Mouse (Mus musculus) liver, postnatal 0 days (tissue): ENCODE data around the gene Emc10. TPM values are rescaled to one million over a fixed set of nuclear protein-coding genes. Genes with fewer than 3 reads are reported as not detected.

ENCODE experiments used
- ATAC-seq: fragments of 200-750 bp; cut with Nextera tagmentation; 2 replicates; pipeline ENCODE4 v1.8.0; 2017; ENCODE audit warnings: mild to moderate bottlenecking, moderate library complexity
- DNase-seq: peaks from one replicate; pipeline ENCODE4 v3.0.0-alpha.2; 2016
- H3K27ac ChIP-seq: fragments of 300-500 bp; sonication (generic); 2 replicates; pipeline ENCODE4 v1.5.1; 2014; ENCODE audit warnings: antibody characterized with exemption, moderate library complexity, mild to moderate bottlenecking, low read depth
- H3K27me3 ChIP-seq: fragments of 300-500 bp; sonication (generic); 2 replicates; pipeline ENCODE4 v1.6.1; 2014; ENCODE audit warnings: low read length, control low read depth, mixed read lengths; ENCODE audit not compliant: insufficient read depth
- H3K36me3 ChIP-seq: fragments of 300-500 bp; sonication (generic); replicated peaks from 2 replicates; pipeline ENCODE4 v1.6.1; 2014; ENCODE audit warnings: mild to moderate bottlenecking, control low read depth, low read length, moderate library complexity, mixed read lengths; ENCODE audit not compliant: insufficient read depth
- H3K4me1 ChIP-seq: fragments of 300-500 bp; sonication (generic); 2 replicates; pipeline ENCODE4 v1.6.1; 2014; ENCODE audit warnings: antibody characterized with exemption, mild to moderate bottlenecking, control low read depth; ENCODE audit not compliant: insufficient read depth
- H3K4me2 ChIP-seq: fragments of 300-500 bp; sonication (generic); 2 replicates; pipeline ENCODE4 v1.6.1; 2014; ENCODE audit warnings: low read depth, mild to moderate bottlenecking, low read length, moderate library complexity, mixed read lengths
- H3K4me3 ChIP-seq: fragments of 300-500 bp; sonication (generic); 2 replicates; pipeline ENCODE4 v1.5.1; 2014; ENCODE audit warnings: low read depth, low read length
- H3K9ac ChIP-seq: fragments of 300-500 bp; sonication (generic); replicated peaks from 2 replicates; pipeline ENCODE4 v1.6.1; 2014; ENCODE audit warnings: mild to moderate bottlenecking, moderate library complexity
- H3K9me3 ChIP-seq: fragments of 300-500 bp; sonication (generic); 2 replicates; pipeline ENCODE4 v1.6.1; 2016; ENCODE audit warnings: mild to moderate bottlenecking, control low read depth, low read length, mixed read lengths
- CTCF ChIP-seq: sonication (generic); IDR thresholded peaks from 2 replicates; pipeline ENCODE4 v1.5.1; 2016; ENCODE audit warnings: antibody characterized with exemption, low read depth
- EP300 ChIP-seq: IDR thresholded peaks from 2 replicates; pipeline ENCODE4 v1.6.1; 2016; ENCODE audit warnings: antibody characterized with exemption, low read depth, mild to moderate bottlenecking
- WGBS: fragments of 180-500 bp; shearing (Covaris S2); extraction: QIAGEN DNeasy Blood & Tissue Kit; methylation state at CpG from one replicate; pipeline ENCODE4 v1.1.7; 2014; ENCODE audit not compliant: insufficient replicate concordance; 5-methylcytosine and 5-hydroxymethylcytosine counted together
- polyA plus RNA-seq: library from polyadenylated mRNA; unstranded; fragments of >200 nt; fragmentation: Nextera tagmentation; extraction: Ambion mirVana; gene quantifications from 2 replicates; pipeline ENCODE4 v1.2.1, GENCODE M21; 2015

The Emc10 gene
- polyA plus RNA-seq, 1 experiment from 2014 or later, result 32.4 TPM

DNA sequence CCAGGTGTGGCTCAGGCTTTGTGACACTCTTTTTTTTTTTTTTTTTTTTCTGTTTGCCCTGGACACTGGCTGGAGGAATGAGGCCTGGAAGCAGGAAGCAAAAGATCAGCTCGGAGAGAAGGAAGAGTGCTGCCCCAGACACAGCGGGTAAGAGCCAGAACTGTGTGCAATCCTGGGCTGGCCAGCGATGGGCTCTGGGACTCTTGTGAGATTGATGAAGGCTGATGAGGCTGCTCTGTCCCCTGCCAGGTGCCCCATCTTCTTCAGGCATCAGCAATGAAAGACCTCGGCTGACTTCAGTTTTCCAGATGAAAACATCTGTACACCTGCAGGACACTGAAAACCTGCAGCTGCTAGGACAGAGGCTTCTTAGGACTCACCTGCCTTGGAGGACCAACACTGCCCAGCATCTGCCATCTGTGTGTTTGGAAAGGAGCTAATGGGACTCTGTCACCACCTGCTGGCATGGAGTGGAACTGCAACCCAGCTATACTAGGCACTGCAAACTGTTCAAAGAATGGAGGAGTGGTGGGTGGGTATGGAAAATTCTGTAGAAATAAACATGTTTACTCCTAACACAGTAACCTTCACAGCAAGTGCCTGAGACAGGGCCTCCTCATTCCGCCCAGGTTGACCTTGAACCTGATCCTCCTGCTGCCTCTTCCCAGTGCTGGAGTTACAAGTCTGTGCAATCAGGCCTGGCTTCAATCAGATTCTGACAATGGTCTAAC, 11.3 kb downstream of the Emc10 start:
- 37% methylated on average over 5 of the region's 5 CpGs for WGBS
- peak; percentile 46 for ATAC-seq
- Histone ChIP-seq H3K4me1 (peaks cover 6% of the 10 kb centered on the region), H3K4me2 (no peak overlapping the region), H3K9me3 (no peaks in the 10 kb centered on the region), H3K27ac (no peak overlapping the region), H3K9ac (no peak overlapping the region), H3K4me3 (no peak overlapping the region), H3K27me3 (peaks cover 7% of the 10 kb centered on the region; the same call in 1 of the 2 replicates), H3K36me3 (0 out of 2 replicates have a peak, but pooled peaks cover 2% of the 10 kb centered on the region)
- no peak for TF ChIP-seq EP300
- peak; percentile 99 for TF ChIP-seq CTCF
- DNase-seq, result peak; percentile 86

DNA sequence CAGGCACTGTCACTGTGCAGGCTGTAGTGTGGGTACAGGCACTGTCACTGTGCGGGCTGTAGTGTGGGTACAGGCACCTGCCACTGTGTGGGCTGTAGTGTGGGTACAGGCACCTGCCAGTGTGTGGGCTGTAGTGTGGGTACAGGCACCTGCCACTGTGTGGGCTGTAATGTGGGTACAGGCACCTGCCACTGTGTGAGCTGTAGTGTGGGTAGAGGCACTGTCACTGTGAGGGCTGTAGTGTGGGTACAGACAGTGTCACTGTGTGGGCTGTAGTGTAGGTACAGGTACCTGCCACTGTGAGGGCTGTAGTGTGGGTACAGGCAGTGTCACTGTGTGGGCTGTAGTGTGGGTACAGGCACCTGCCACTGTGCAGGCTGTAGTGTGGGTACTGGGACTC, 12.2 kb downstream of the Emc10 start:
- 92% methylated on average over 1 of the region's 1 CpGs for WGBS
- DNase-seq (no peak), ATAC-seq (no peak)
- Histone ChIP-seq H3K4me2 (no peak overlapping the region), H3K9me3 (no peaks in the 10 kb centered on the region), H3K4me1 (peaks cover 6% of the 10 kb centered on the region), H3K4me3 (no peak overlapping the region), H3K27me3 (peaks cover 7% of the 10 kb centered on the region; the same call in 1 of the 2 replicates), H3K9ac (no peak overlapping the region), H3K27ac (no peak overlapping the region), H3K36me3 (0 out of 2 replicates have a peak, but pooled peaks cover 2% of the 10 kb centered on the region)
- TF ChIP-seq CTCF (no peak), EP300 (no peak)

DNA sequence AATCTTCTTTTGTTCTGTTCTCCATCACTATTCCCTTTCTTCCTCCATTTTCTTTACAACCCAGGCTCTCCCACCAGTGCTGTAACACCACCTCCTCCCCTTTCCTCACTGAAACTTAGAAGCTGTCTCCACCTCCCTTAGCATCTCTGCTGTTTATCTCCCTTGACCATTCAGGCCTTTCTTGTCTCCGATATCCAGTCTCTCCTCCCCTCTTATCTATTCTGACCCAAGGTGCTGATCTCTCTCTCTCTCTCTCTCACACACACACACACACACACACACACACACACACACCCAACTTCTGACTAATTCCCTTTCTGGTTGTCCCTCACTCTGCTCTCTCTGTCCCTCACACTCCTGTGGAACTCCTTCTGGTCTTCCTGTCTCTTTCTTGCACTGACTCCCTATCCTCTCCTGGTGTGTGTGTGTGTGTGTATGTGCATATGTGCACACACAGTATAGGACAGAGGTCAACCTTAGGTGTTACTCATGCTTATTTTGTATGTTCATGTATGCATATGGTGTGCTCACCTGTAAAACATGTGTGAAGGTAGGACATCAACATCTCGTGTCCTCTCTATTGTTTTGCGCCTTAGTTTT, 13.4 kb downstream of the Emc10 start:
- Histone ChIP-seq H3K27ac (peak overlapping the region; percentile 55; the same call in 1 of the 2 replicates), H3K9me3 (no peaks in the 10 kb centered on the region), H3K27me3 (peaks cover 15% of the 10 kb centered on the region; the same call in 1 of the 2 replicates), H3K4me1 (peaks cover 6% of the 10 kb centered on the region), H3K9ac (peak overlapping the region; percentile 37; the same call in 1 of the 2 replicates), H3K36me3 (no peaks in the 10 kb centered on the region), H3K4me2 (peak overlapping the region; percentile 59), H3K4me3 (no peak overlapping the region)
- DNase-seq (no peak), ATAC-seq (peak; percentile 91)
- TF ChIP-seq CTCF (no peak), EP300 (peak; percentile 96)
- WGBS, result 49% methylated on average over 3 of the region's 3 CpGs

DNA sequence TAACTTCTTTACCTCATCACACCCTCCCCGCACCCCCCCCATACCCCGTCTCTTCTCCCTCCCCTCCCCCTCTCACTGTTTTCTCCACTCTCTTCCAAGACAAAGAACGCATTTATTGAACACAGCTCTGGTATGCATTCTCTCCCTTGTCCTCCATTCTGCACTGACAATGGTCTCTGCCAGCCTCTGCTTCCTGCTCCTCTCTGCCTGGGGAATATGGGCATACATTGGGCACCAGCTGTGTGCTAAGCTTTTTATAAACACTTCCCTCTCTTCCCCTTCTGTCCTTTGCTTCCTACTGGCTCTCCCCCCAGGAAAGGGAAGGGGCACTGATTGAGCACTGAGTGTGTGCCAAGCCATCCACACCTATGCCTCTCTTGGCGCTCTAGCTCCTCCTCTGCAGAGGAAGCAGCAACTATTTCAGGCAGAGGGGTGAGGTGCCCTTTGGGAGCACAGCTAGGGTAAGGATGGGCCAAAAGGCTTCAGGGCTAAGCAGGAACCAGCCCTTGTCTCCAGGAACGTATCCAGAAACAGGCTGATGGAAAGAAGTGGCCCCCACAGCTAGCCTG, 21.2 kb downstream of the Emc10 start:
- Histone ChIP-seq H3K9me3 (no peaks in the 10 kb centered on the region), H3K27ac (no peak overlapping the region), H3K9ac (no peak overlapping the region), H3K4me1 (peaks cover 21% of the 10 kb centered on the region), H3K36me3 (peaks cover 5% of the 10 kb centered on the region), H3K4me3 (no peak overlapping the region), H3K27me3 (peaks cover 42% of the 10 kb centered on the region), H3K4me2 (no peak overlapping the region)
- no peak for TF ChIP-seq EP300
- TF ChIP-seq CTCF, result no peak
- DNase-seq, result no peak
- 31% methylated on average over 5 of the region's 5 CpGs for WGBS
- no peak for ATAC-seq

DNA sequence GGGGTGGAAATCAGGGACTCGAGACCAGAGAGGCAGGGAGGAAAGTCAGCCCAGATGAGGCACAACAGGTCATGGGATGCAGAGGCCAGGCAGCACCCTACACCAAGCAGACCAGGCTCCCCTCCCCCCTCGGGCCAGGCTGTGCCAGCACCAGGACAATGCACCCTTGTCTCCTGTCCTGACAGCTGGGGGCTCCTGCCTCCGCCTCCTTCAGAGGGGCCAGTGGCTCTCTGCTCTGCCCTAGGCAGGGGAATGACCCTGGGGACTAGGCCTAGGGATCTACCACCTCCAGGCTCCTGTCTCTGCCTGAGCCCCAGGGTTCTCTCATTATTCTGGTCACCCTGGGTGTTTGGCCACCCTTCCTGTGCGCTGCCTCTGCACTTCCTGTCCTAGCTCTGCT, 21.9 kb downstream of the Emc10 start:
- 42% methylated on average over 4 of the region's 4 CpGs for WGBS
- H3K9ac ChIP-seq, result no peak overlapping the region
- H3K4me3 ChIP-seq, result no peak overlapping the region
- TF ChIP-seq EP300, result no peak
- TF ChIP-seq CTCF, result no peak
- no peak overlapping the region for H3K27ac ChIP-seq
- ATAC-seq (no peak), DNase-seq (peak; percentile 22)
- H3K4me2 ChIP-seq, result no peak overlapping the region
- H3K36me3 ChIP-seq, result peaks cover 5% of the 10 kb centered on the region
- no peaks in the 10 kb centered on the region for H3K9me3 ChIP-seq
- peaks cover 42% of the 10 kb centered on the region for H3K27me3 ChIP-seq
- H3K4me1 ChIP-seq, result peaks cover 24% of the 10 kb centered on the region

DNA sequence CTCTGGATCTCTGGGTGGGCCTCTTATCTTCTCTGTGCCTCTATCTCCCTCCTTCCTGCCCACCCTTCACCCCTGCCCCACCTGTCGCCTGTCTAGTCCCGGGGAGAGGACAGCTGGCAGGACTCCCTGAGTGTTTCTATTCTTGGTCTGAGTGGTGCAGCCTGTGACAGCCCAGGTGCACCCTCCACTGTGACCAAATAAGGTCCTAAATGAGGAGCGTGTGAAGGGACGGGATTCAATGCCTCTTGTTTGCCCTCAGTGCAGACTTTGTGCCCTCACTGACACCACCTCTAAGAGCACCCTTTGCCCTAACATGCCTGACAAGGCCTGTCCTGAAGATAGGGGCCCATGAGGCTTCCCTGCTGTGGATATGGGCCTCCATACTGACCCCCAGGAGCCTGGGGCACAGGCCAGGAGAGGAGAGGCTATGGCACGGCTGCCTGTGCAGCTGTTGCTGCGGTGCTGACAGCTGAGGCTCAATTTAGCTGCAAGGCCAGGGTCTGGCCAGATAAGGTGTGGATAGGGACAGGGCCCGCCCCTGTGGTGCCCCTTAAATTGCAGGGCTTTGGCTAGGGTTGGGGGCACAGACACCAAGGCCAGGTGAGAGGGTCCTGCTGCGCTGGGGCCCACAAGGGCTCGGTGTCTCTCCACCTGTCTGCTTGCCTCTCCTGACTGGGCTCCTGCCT, 23.2 kb downstream of the Emc10 start:
- H3K27ac ChIP-seq, result 0 out of 2 replicates have a peak overlapping the region, but pooled peaks have one; percentile 5
- peaks cover 36% of the 10 kb centered on the region for H3K27me3 ChIP-seq
- peaks cover 5% of the 10 kb centered on the region for H3K36me3 ChIP-seq
- no peak overlapping the region for H3K4me2 ChIP-seq
- ATAC-seq (peak; percentile 55), DNase-seq (peak; percentile 19)
- 38% methylated on average over 9 of the region's 9 CpGs for WGBS
- TF ChIP-seq EP300, result no peak
- TF ChIP-seq CTCF, result no peak
- H3K9ac ChIP-seq, result no peak overlapping the region; the same call in 1 of the 2 replicates
- H3K4me1 ChIP-seq, result peaks cover 32% of the 10 kb centered on the region
- H3K9me3 ChIP-seq, result no peaks in the 10 kb centered on the region
- no peak overlapping the region for H3K4me3 ChIP-seq
